Mouse (Mus musculus) CD8-positive naive resting alpha-beta T cell, adult 2 months (primary cell): ENCODE measurements around the gene Olfr969.
"Not testable (repeated sequence)": the region's sequence is repeated elsewhere in the genome, so short reads cannot be mapped to it uniquely, and the experiment has no call there.

ENCODE experiments used
- DNase-seq, 2 experiments: peaks; one replicate each; pipeline ENCODE4 v3.0.0; 2022; ENCODE audit warnings: low read depth in 2 of 2, low spot score in 2 of 2

Olfr969 gene

GRCm38 (mm10) chr9:39790558-39790957 is at the start of gene Olfr969:
TSS of gene Olfr969 (plus strand) at chr9:39790945.
- no peak for DNase-seq

- no peak for DNase-seq
Measured at GRCm38 (mm10) chr9:39745949-39746348, 44.8 kb upstream of the Olfr969 start, which contains the start of gene Olfr967. TSS of gene Olfr967 (plus strand) at chr9:39746249.

- DNase-seq, result no peak
Measured at GRCm38 (mm10) chr9:39746428-39746827, 44.3 kb upstream of the Olfr969 start.

- DNase-seq, result no peak
Measured at GRCm38 (mm10) chr9:39783153-39783552, 7.6 kb upstream of the Olfr969 start, which contains the start of gene Olfr968. TSS of gene Olfr968 (minus strand) at chr9:39783253.

- no peak for DNase-seq
Measured at GRCm38 (mm10) chr9:39808560-39808959, 17.8 kb downstream of the Olfr969 start, which contains the start of gene Olfr970. TSS of gene Olfr970 (plus strand) at chr9:39808860.

- DNase-seq, result not testable (repeated sequence)
Measured at GRCm38 (mm10) chr9:39836576-39836975, 45.8 kb downstream of the Olfr969 start, which contains the start of gene Olfr971. TSS of gene Olfr971 (plus strand) at chr9:39836876.
